Comparison of ENCODE assay signal across 25 mouse cellular contexts in the genomic region with DNA sequence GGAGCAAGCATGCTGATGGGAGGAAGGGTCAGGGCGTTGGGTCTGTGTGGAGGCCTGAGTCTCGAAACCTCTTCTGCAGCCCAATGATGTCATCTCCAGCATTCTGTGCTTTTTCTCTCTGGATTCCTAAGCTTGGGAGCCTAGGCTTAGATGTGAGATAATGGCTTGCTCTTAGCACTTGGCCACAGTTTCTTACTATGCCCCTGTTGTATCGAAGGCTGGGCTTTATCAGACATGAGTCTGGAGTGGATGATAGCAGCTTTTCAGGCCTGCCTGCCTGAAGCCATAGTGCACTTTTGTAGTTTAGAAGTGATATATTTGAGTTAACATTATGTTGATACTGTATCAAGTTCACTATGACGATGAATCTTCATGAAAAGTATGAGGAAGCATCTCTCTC. TPM values are rescaled to one million over a fixed set of nuclear protein-coding genes. Genes with fewer than 3 reads are reported as not detected.
DNase-seq lines count a peak whose midpoint lies in the region; ATAC-seq and TF ChIP-seq lines count a peak whose summit lies in the region.
"Had no signal": no experiment of that assay in that cellular context is flagged by ENCODE, and none has a peak within 500 bp of the region (broad histone marks: within the 10 kb centered on the region; RNA-seq: fewer than 3 reads in every experiment).

No protein-coding gene starts in this region.

- ATAC-seq in heart, embryonic 13.5 days (ENCODE audit: extremely low read depth, insufficient number of reproducible peaks, low FRiP score, low TSS enrichment) = no peak
- ATAC-seq in liver, embryonic 13.5 days (ENCODE audit: low read depth) = peak; percentile 36; the same call in 1 of the 2 replicates
- ATAC-seq in liver, postnatal 0 days = no peak
- ATAC-seq in megakaryocyte-erythroid progenitor cell, adult 5-6 weeks (replicated peaks; ENCODE audit: low FRiP score, low TSS enrichment, poor library complexity, severe bottlenecking) = peak; percentile 72
- ATAC-seq: CD4-positive, CD25-positive, alpha-beta regulatory T cell, adult 4 months; forebrain, embryonic 15.5 days had no signal

- 49% methylated on average over 4 of the region's 4 CpGs for WGBS in heart, embryonic 13.5 days
- 65% methylated on average over 4 of the region's 4 CpGs for WGBS in liver, embryonic 13.5 days (ENCODE audit: insufficient replicate concordance)
- WGBS in liver, postnatal 0 days (ENCODE audit: insufficient replicate concordance) = 69% methylated on average over 4 of the region's 4 CpGs

- H3K4me3 ChIP-seq in heart, embryonic 13.5 days = no peak overlapping the region
- H3K4me3 ChIP-seq in liver, embryonic 13.5 days (replicated peaks) = no peak overlapping the region
- H3K4me3 ChIP-seq in liver, postnatal 0 days (ENCODE audit: low read depth, low read length) = no peak overlapping the region
- H3K4me3 ChIP-seq: embryonic facial prominence, embryonic 10.5 days; embryonic facial prominence, embryonic 13.5 days; erythroblast, embryonic 14.5 days; forebrain, embryonic 12.5 days; forebrain, embryonic 15.5 days; heart, embryonic 15.5 days; hindbrain, embryonic 12.5 days; hindbrain, embryonic 15.5 days had no signal

- peaks cover 24% of the 10 kb centered on the region for H3K4me1 ChIP-seq in heart, embryonic 13.5 days
- peaks cover 16% of the 10 kb centered on the region for H3K4me1 ChIP-seq in liver, embryonic 13.5 days (replicated peaks)
- H3K4me1 ChIP-seq in liver, postnatal 0 days (ENCODE audit: insufficient read depth) = peaks cover 5% of the 10 kb centered on the region; the same call in 1 of the 2 replicates
- H3K4me1 ChIP-seq: embryonic facial prominence, embryonic 10.5 days; embryonic facial prominence, embryonic 13.5 days; forebrain, embryonic 12.5 days; forebrain, embryonic 15.5 days; hindbrain, embryonic 12.5 days; hindbrain, embryonic 15.5 days had no signal

- no peak for TF ChIP-seq CTCF in liver, postnatal 0 days (IDR thresholded peaks at IDR 0.05; ENCODE audit: low read depth)

- no peak for TF ChIP-seq EP300 in liver, postnatal 0 days (IDR thresholded peaks at IDR 0.05; ENCODE audit: low read depth)

- no peaks in the 10 kb centered on the region for H3K9me3 ChIP-seq in heart, embryonic 13.5 days
- no peaks in the 10 kb centered on the region for H3K9me3 ChIP-seq in liver, embryonic 13.5 days (replicated peaks)
- no peaks in the 10 kb centered on the region for H3K9me3 ChIP-seq in liver, postnatal 0 days (ENCODE audit: low read length)
- H3K9me3 ChIP-seq: embryonic facial prominence, embryonic 10.5 days; embryonic facial prominence, embryonic 13.5 days; forebrain, embryonic 12.5 days; forebrain, embryonic 15.5 days; heart, embryonic 15.5 days; hindbrain, embryonic 12.5 days; hindbrain, embryonic 15.5 days had no signal

- DNase-seq in heart, postnatal 14 days = no peak
- no peak for DNase-seq in liver, embryonic 13.5 days
- DNase-seq in liver, postnatal 0 days = no peak
- no peak for DNase-seq in cerebellum, adult 9-11 months
- DNase-seq: adrenal gland, adult 2 months; adrenal gland, postnatal 14 days; cerebellum, adult 11 months; cerebellum, adult 2 months; cerebellum, postnatal 10 days; cerebellum, postnatal 36 days; embryo, embryonic 11 days; gastrocnemius, postnatal 36 days; heart, postnatal 10 days; heart, postnatal 4 days had no signal

- intact Hi-C loops in heart, postnatal 14 days (cut with DNase I) = no loop called here

- H3K4me2 ChIP-seq in heart, embryonic 13.5 days = no peak overlapping the region
- no peak overlapping the region for H3K4me2 ChIP-seq in liver, embryonic 13.5 days
- H3K4me2 ChIP-seq in liver, postnatal 0 days (ENCODE audit: low read depth, low read length) = no peak overlapping the region
- H3K4me2 ChIP-seq: embryonic facial prominence, embryonic 13.5 days; forebrain, embryonic 12.5 days; forebrain, embryonic 15.5 days; heart, embryonic 15.5 days; hindbrain, embryonic 12.5 days; hindbrain, embryonic 15.5 days had no signal

- peaks cover 63% of the 10 kb centered on the region for H3K36me3 ChIP-seq in heart, embryonic 13.5 days
- H3K36me3 ChIP-seq in liver, embryonic 13.5 days = peaks cover 91% of the 10 kb centered on the region
- H3K36me3 ChIP-seq in liver, postnatal 0 days (replicated peaks; ENCODE audit: insufficient read depth, low read length) = peaks cover 33% of the 10 kb centered on the region

- H3K27ac ChIP-seq in heart, embryonic 13.5 days (replicated peaks) = 0 out of 2 replicates have a peak overlapping the region, but pooled peaks have one; percentile 15
- H3K27ac ChIP-seq in liver, embryonic 13.5 days = no peak overlapping the region
- no peak overlapping the region for H3K27ac ChIP-seq in liver, postnatal 0 days (ENCODE audit: low read depth)
- H3K27ac ChIP-seq: embryonic facial prominence, embryonic 10.5 days; embryonic facial prominence, embryonic 13.5 days; forebrain, embryonic 12.5 days; forebrain, embryonic 15.5 days; heart, embryonic 15.5 days; hindbrain, embryonic 12.5 days; hindbrain, embryonic 15.5 days had no signal

- H3K27me3 ChIP-seq in heart, embryonic 13.5 days (replicated peaks) = no peaks in the 10 kb centered on the region
- no peaks in the 10 kb centered on the region for H3K27me3 ChIP-seq in liver, embryonic 13.5 days
- no peaks in the 10 kb centered on the region for H3K27me3 ChIP-seq in liver, postnatal 0 days (ENCODE audit: insufficient read depth, low read length)
- H3K27me3 ChIP-seq: embryonic facial prominence, embryonic 13.5 days; forebrain, embryonic 12.5 days; forebrain, embryonic 15.5 days; heart, embryonic 15.5 days; hindbrain, embryonic 12.5 days; hindbrain, embryonic 15.5 days had no signal

- no peak overlapping the region for H3K9ac ChIP-seq in heart, embryonic 13.5 days
- no peak overlapping the region for H3K9ac ChIP-seq in liver, embryonic 13.5 days
- H3K9ac ChIP-seq in liver, postnatal 0 days (replicated peaks) = no peak overlapping the region
- H3K9ac ChIP-seq: embryonic facial prominence, embryonic 13.5 days; forebrain, embryonic 12.5 days; forebrain, embryonic 15.5 days; heart, embryonic 15.5 days; hindbrain, embryonic 12.5 days; hindbrain, embryonic 15.5 days had no signal

RNA-seq across cellular contexts. Expression of gene Zfp750, which starts 17.6 kb away (rescaled TPM):
- polyA plus RNA-seq in heart, embryonic 13.5 days (2015; fragmentation: Nextera tagmentation; extraction: Ambion mirVana) = 0.05 and 0.37 TPM in 2 replicates
- not detected for total RNA-seq in heart, postnatal 14 days (2021)
- polyA plus RNA-seq in liver, embryonic 13.5 days (2015; fragmentation: Nextera tagmentation; extraction: Ambion mirVana) = 0.22 and 0.30 TPM in 2 replicates
- 2.5 TPM in 2 replicates for polyA plus RNA-seq in liver, postnatal 0 days (2015; fragmentation: Nextera tagmentation; extraction: Ambion mirVana)
- total RNA-seq in megakaryocyte-erythroid progenitor cell, adult 5-6 weeks (2014; fragmentation: Nextera tagmentation) = not detected in 2 replicates
- 0.66 TPM in 1 of 2 replicates, not detected in the other for total RNA-seq in megakaryocyte-erythroid progenitor cell, adult 5-6 weeks (2017)
- polyA plus RNA-seq: erythroblast, embryonic 14.5 days had no signal

RNA-seq across cellular contexts. Expression of gene Tbcd, which starts 49.8 kb away (rescaled TPM):
- polyA plus RNA-seq in heart, embryonic 13.5 days (2015; fragmentation: Nextera tagmentation; extraction: Ambion mirVana) = 21.0 and 22.1 TPM in 2 replicates
- total RNA-seq in heart, postnatal 14 days (2021) = 10 to 100 TPM; 13.9 to 14.3 TPM
- 22.2 and 23.0 TPM in 2 replicates for polyA plus RNA-seq in liver, embryonic 13.5 days (2015; fragmentation: Nextera tagmentation; extraction: Ambion mirVana)
- polyA plus RNA-seq in liver, postnatal 0 days (2015; fragmentation: Nextera tagmentation; extraction: Ambion mirVana) = 20.0 and 21.2 TPM in 2 replicates
- 64.2 and 85.0 TPM in 2 replicates for total RNA-seq in megakaryocyte-erythroid progenitor cell, adult 5-6 weeks (2014; fragmentation: Nextera tagmentation)
- total RNA-seq in megakaryocyte-erythroid progenitor cell, adult 5-6 weeks (2017) = 53.6 and 105 TPM in 2 replicates

Comparison
In these comparisons a context has a peak if more than half of its experiments do, and no peak if none do; other contexts are left out.
1. ATAC-seq: peak in liver, embryonic 13.5 days (single experiment) and megakaryocyte-erythroid progenitor cell, adult 5-6 weeks (single experiment); none in heart, embryonic 13.5 days (single experiment) and liver, postnatal 0 days (single experiment).